Mouse (Mus musculus) heart, postnatal 0 days (tissue): ENCODE data around the gene Pik3c2g. TPM values are rescaled to one million over a fixed set of nuclear protein-coding genes. Genes with fewer than 3 reads are reported as not detected.

Source experiments
- ATAC-seq: fragments of 200-750 bp; cut with Nextera tagmentation; 2 replicates; pipeline ENCODE4 v1.8.0; 2017; ENCODE audit warnings: low read depth, moderate number of reproducible peaks, moderate library complexity; ENCODE audit not compliant: insufficient read depth
- DNase-seq: peaks from one replicate; pipeline ENCODE4 v3.0.0-alpha.2; 2016; ENCODE audit warnings: low spot score
- H3K27ac ChIP-seq: fragments of 300-500 bp; sonication (generic); 2 replicates; pipeline ENCODE4 v1.5.1; 2014; ENCODE audit warnings: low read depth, mild to moderate bottlenecking
- H3K27me3 ChIP-seq: fragments of 300-500 bp; sonication (generic); 2 replicates; pipeline ENCODE4 v1.6.1; 2014; ENCODE audit warnings: low read length, mixed read lengths; ENCODE audit not compliant: control insufficient read depth, insufficient read depth
- H3K36me3 ChIP-seq: fragments of 300-500 bp; sonication (generic); replicated peaks from 2 replicates; pipeline ENCODE4 v1.6.1; 2014; ENCODE audit warnings: low read length, mixed read lengths; ENCODE audit not compliant: control insufficient read depth, insufficient read depth
- H3K4me1 ChIP-seq: fragments of 300-500 bp; sonication (generic); 2 replicates; pipeline ENCODE4 v1.6.1; 2014; ENCODE audit warnings: antibody characterized with exemption; ENCODE audit not compliant: control insufficient read depth, insufficient read depth
- H3K4me2 ChIP-seq: fragments of 300-500 bp; sonication (generic); 2 replicates; pipeline ENCODE4 v1.6.1; 2014; ENCODE audit warnings: low read depth, mild to moderate bottlenecking, low read length, moderate library complexity
- H3K4me3 ChIP-seq: fragments of 300-500 bp; sonication (generic); 2 replicates; pipeline ENCODE4 v1.5.1; 2014; ENCODE audit warnings: low read depth, low read length
- H3K9ac ChIP-seq: fragments of 300-500 bp; sonication (generic); replicated peaks from 2 replicates; pipeline ENCODE4 v1.6.1; 2014; ENCODE audit warnings: low read depth, low read length, mixed read lengths
- H3K9me3 ChIP-seq: fragments of 300-500 bp; sonication (generic); replicated peaks from 2 replicates; pipeline ENCODE4 v1.6.1; 2016; ENCODE audit warnings: low read length; ENCODE audit not compliant: control insufficient read depth
- CTCF ChIP-seq: IDR thresholded peaks from 2 replicates; pipeline ENCODE4 v1.5.1; 2016; ENCODE audit warnings: antibody characterized with exemption, control low read depth, low read depth
- EP300 ChIP-seq: IDR thresholded peaks from 2 replicates; pipeline ENCODE4 v1.6.1; 2016; ENCODE audit warnings: antibody characterized with exemption, low read depth
- WGBS: fragments of 180-500 bp; shearing (Covaris S2); extraction: QIAGEN DNeasy Blood & Tissue Kit; methylation state at CpG from one replicate; pipeline ENCODE4 v1.1.7; 2014; 5-methylcytosine and 5-hydroxymethylcytosine counted together
- polyA plus RNA-seq: library from polyadenylated mRNA; unstranded; fragments of >200 nt; fragmentation: Nextera tagmentation; extraction: Ambion mirVana; gene quantifications from 2 replicates; pipeline ENCODE4 v1.2.1, GENCODE M21; 2015
- total RNA-seq: library from RNA; depleted of rRNA; stranded (reverse); fragments of >200 nt; gene quantifications from 2 replicates; pipeline ENCODE4 v1.2.3, GENCODE M21; 2014; ENCODE audit warnings: low replicate concordance

Gene Pik3c2g
- total and polyA plus RNA-seq, 2 experiments from 2014 or later, result 0.26 TPM; not detected in 1

DNA sequence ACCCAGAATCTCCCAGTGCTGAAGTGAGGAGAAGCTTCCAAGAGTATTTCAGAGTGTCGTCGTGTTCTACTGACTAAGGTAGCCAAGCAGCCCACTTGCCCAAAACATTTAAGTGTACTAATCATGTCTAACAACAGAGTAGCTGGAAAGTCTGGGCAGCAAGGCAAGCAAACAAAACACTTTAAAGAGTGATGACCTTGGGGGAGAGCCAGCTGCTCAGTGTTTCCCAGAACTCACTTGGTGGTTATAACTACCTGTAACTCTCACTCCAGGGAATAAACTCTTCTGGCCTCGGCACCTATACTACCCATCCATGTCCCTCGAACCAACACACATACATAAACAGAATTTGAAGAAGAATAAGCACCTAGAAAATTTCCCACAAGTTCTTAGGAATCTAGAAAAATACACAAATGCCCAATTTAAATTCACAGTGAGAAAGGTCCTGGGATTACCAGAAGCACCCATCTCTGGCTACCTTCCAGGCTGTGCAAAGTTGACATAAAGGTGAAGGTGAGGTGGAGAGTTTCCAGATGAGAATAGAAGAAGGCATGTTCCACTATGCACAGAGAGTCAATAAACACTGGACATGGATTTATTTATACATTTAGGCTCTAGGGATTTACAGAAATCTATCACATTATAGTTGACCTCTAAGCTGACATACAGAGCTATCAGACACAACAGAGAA lies 384.7 kb downstream of the Pik3c2g start:
- H3K9me3 ChIP-seq, result no peaks in the 10 kb centered on the region
- H3K4me2 ChIP-seq, result no peak overlapping the region
- H3K27me3 ChIP-seq, result no peaks in the 10 kb centered on the region
- H3K9ac ChIP-seq, result no peak overlapping the region
- no peaks in the 10 kb centered on the region for H3K4me1 ChIP-seq
- 45% methylated on average over 4 of the region's 4 CpGs for WGBS
- TF ChIP-seq EP300 (no peak), CTCF (no peak)
- ATAC-seq (no peak), DNase-seq (no peak)
- H3K36me3 ChIP-seq, result no peaks in the 10 kb centered on the region
- H3K4me3 ChIP-seq, result no peak overlapping the region
- H3K27ac ChIP-seq, result no peak overlapping the region

DNA sequence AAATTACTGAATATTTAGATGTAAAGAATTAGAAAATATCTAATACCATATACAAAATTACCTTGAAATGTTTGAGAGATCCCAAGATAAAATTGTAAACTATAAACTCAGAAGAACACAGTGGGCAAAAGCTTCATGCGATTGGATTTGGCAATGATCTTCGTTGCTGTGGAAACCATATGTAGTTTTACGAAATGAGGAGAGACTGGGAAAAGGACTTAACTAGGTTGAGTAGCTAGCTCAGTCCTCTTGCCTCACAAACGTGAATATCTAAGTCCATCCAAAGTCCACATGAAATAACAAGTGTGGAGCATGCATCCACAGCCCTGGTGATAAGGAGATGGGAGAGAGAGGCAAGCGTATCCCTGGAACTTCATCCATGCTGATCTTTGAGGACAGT lies 387.6 kb downstream of the Pik3c2g start:
- no peaks in the 10 kb centered on the region for H3K9me3 ChIP-seq
- TF ChIP-seq EP300 (no peak), CTCF (no peak)
- ATAC-seq (no peak), DNase-seq (no peak)
- H3K27me3 ChIP-seq, result no peaks in the 10 kb centered on the region
- WGBS, result 78% methylated on average over 5 of the region's 5 CpGs
- no peak overlapping the region for H3K9ac ChIP-seq
- H3K4me1 ChIP-seq, result no peaks in the 10 kb centered on the region
- no peak overlapping the region for H3K4me3 ChIP-seq
- H3K27ac ChIP-seq, result no peak overlapping the region
- no peaks in the 10 kb centered on the region for H3K36me3 ChIP-seq
- no peak overlapping the region for H3K4me2 ChIP-seq

DNA sequence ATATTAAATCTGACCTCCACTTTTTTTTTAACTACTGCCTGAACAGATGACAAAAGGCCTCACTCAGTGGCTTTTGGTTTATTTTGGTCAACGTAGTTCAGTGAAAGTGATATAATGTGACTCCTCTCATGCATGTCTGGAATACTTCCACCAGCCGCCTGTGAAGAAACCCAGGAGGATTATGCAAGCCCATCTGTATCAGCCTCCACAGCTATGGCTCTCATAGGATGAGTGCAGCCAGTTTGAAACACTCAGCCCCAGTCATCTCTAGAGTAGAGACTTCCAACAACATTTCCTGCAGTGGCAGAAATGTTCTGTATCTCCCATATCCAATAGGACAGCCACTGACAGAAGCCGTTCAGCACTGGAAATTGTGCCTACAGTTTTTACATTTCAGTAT lies 391.1 kb downstream of the Pik3c2g start:
- H3K36me3 ChIP-seq, result no peaks in the 10 kb centered on the region
- WGBS, result 33% methylated on average over 3 of the region's 3 CpGs
- no peak overlapping the region for H3K4me3 ChIP-seq
- no peak overlapping the region for H3K27ac ChIP-seq
- TF ChIP-seq EP300 (no peak), CTCF (no peak)
- H3K27me3 ChIP-seq, result no peaks in the 10 kb centered on the region
- no peaks in the 10 kb centered on the region for H3K9me3 ChIP-seq
- DNase-seq (no peak), ATAC-seq (no peak)
- no peaks in the 10 kb centered on the region for H3K4me1 ChIP-seq
- H3K9ac ChIP-seq, result no peak overlapping the region
- H3K4me2 ChIP-seq, result no peak overlapping the region

DNA sequence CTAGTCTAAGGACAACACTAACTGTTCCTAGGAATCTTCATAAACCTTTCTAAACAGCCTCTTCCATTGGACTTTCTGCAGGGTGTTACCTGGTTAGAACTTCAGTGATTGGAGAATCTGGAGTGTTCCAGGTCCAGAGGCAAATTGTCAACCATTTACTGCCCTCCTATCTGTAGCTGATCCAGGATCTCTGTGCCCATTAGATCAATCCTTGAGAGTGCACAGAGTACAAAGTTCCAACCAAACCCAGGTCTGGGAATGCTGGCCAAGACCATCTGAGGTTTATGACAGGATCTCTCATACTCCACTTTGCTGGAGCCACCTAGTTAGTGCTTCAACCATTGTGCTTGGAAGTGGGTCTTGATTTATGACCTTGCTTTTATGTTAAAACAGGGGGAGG lies 394.0 kb downstream of the Pik3c2g start:
- H3K9ac ChIP-seq, result no peak overlapping the region
- no peak for TF ChIP-seq EP300
- no peak for TF ChIP-seq CTCF
- no peak overlapping the region for H3K4me2 ChIP-seq
- no peak overlapping the region for H3K4me3 ChIP-seq
- H3K27me3 ChIP-seq, result no peaks in the 10 kb centered on the region
- ATAC-seq (no peak), DNase-seq (no peak)
- no peak overlapping the region for H3K27ac ChIP-seq
- H3K9me3 ChIP-seq, result no peaks in the 10 kb centered on the region
- no peaks in the 10 kb centered on the region for H3K36me3 ChIP-seq
- H3K4me1 ChIP-seq, result no peaks in the 10 kb centered on the region

DNA sequence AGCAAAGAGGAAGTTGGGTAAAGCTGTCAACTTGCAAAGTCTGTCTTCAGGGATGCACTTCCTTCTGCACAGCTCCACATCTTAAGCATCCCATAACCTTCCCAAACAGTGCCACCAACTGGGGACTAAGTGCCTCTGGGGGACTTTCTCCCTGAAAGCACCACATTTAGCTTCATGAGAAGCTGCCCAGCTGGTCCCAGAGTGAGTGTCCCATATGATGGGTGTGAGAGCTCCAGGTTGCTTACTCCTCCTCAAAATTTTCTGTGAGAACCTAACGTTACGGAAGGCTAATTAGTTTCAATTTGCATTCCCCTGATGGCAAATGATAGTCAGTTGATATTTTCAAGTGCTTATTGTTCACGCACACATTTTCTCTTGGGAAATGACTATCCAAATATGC lies 397.0 kb downstream of the Pik3c2g start:
- Histone ChIP-seq H3K27ac (no peak overlapping the region), H3K4me2 (no peak overlapping the region), H3K27me3 (no peaks in the 10 kb centered on the region), H3K4me3 (no peak overlapping the region), H3K36me3 (no peaks in the 10 kb centered on the region), H3K4me1 (no peaks in the 10 kb centered on the region), H3K9me3 (no peaks in the 10 kb centered on the region), H3K9ac (no peak overlapping the region)
- DNase-seq, result no peak
- TF ChIP-seq EP300 (no peak), CTCF (no peak)
- WGBS, result 86% methylated on average over 3 of the region's 3 CpGs
- no peak for ATAC-seq

DNA sequence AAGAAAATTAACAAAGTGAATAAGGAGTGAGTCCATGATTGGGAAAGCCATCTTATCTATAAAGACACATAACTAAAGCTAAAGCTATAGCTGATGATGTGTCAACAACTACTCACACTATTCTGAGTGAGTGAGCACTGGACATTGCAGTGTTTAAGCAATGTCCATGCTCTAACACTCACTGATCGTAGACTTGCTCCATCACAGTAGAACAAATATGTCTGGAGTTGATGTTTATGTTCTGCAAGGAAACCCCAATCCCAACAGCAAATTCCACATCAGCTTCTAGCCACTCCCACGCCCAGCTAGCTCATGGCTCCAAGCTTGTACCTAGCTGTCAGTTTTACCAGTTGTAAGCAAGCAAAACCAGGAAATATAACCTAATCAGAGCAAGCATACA lies 399.5 kb downstream of the Pik3c2g start:
- DNase-seq (no peak), ATAC-seq (no peak)
- H3K36me3 ChIP-seq, result no peaks in the 10 kb centered on the region
- no peak for TF ChIP-seq EP300
- TF ChIP-seq CTCF, result no peak
- H3K4me1 ChIP-seq, result no peaks in the 10 kb centered on the region
- no peak overlapping the region for H3K4me3 ChIP-seq
- H3K9me3 ChIP-seq, result no peaks in the 10 kb centered on the region
- WGBS, result 77% methylated on average over 2 of the region's 2 CpGs
- no peaks in the 10 kb centered on the region for H3K27me3 ChIP-seq
- no peak overlapping the region for H3K27ac ChIP-seq
- H3K9ac ChIP-seq, result no peak overlapping the region
- H3K4me2 ChIP-seq, result no peak overlapping the region
